Mouse (Mus musculus) liver, embryonic 14 days (tissue): ENCODE measurements around the gene Ell3. TPM values are rescaled to one million over a fixed set of nuclear protein-coding genes. Genes with fewer than 3 reads are reported as not detected.

Experiments
- polyA plus RNA-seq: library from polyadenylated mRNA; depleted of rRNA; stranded (reverse); fragments of >200 nt; gene quantifications from 2 replicates; pipeline ENCODE4 v1.2.3, GENCODE M21; 2012; rRNA removed

The Ell3 gene
- polyA plus RNA-seq = 1.0 and 1.3 TPM in 2 replicates

DNA sequence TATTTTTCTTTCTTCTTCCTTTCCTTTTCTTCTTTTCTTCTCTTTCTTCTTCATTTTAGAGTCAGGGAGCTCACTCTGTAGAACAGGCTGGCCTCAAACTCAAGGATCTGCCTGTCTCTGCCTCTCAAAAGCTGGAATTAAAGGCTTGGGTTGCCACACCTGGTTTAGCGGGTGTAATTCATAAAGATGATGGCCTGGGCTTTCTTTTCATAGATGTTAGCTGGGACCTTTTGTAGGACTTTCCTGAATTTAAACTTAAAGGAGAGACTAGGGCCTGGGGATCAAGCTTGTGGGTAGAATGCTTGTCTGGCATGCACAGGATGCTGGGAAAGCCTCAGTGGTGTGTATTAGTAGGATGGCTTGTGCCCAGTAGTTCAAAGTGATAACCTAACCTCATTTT, at the start of gene Ell3:
TSS of gene Ell3 (minus strand) at position 101 of the 400 bp plus-strand sequence.

DNA sequence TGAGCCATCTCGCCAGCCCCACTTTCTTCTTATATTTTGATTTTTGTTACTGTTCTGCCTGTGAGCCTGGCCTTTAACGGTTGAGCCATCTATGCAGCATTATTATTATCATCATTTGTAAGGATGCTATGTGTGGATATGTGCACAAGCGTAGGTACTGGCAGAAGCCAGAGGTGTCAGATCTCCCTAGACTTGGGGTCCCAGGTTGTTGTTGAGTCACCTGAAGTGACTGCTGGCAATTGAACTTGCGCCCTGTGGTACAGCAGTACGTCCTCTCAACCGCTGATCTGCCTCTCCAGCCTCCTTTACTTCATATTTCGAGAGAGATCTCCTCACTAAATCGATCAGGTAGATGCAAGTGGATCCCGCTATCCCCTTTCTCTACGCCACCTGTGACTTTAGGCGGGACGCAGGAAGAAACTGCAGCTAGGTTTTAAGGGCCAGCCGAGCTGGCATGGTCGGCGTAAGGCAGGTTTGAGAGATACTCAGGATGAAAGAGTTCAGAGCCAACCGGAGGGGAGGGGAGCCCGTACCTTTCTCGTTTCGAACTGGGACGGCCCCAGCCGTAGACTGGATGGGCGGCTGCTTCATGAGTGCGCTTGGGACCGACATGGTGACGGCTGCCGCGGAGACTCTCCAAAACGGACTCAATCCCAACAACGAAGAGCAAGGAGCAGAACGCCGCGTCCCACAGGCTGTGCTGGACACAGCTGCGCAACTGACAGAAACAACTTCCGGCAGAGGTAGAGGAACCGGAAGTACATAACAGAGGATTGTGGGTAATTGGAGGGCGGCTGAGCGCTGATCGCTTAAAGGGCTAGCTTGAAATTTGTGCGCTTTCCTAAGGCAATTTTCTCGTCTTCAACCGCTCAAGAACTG, 29.5 kb upstream of the Ell3 start, which contains the start of gene Mfap1b:
TSS of gene Mfap1b (minus strand) at position 767 of the 879 bp plus-strand sequence.

DNA sequence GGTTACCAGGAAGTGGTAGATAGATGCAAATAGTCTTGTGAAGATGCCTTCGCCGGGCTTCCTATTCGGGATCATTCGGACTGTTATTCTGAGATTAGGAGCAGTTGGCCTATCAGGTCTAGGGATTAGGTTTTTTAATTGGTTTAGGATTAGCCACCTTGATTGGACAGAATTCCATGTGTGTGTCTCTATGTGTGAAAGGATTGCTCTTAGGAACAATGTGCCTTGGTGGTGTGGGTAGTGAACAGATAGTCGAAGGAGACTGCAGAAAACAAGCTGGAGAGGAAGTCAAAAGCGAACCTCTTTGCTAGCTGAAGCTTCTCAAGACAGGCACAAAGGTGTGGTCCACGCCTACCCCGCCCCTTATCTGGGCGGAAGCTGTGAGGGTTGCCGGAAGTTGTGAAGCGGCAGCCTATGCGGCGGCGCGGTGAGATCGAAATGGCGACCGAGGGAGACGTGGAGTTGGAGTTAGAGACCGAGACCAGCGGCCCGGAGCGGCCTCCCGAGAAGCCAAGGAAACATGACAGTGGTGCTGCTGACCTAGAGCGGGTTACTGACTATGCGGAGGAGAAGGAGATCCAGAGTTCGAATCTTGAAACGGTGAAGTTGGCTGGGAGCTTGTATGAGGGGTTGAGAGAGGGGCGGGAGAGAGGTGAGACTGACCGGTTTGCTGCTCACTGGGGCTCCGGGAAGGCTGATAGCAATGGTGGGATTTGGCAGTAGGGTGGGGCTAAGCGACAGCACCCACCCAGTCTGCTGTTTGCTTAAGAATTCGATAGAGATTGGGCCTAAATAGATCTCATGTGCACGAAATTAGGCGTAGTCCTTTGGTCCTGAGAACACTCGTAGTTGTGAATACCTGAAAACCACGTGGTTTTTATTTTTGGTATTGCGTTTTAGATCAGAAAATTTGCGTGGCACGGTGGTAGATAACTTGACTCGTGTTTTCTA, 12.9 kb upstream of the Ell3 start, which contains the start of gene Serinc4:
TSS of gene Serinc4 (minus strand) at position 90 of the 951 bp plus-strand sequence.

DNA sequence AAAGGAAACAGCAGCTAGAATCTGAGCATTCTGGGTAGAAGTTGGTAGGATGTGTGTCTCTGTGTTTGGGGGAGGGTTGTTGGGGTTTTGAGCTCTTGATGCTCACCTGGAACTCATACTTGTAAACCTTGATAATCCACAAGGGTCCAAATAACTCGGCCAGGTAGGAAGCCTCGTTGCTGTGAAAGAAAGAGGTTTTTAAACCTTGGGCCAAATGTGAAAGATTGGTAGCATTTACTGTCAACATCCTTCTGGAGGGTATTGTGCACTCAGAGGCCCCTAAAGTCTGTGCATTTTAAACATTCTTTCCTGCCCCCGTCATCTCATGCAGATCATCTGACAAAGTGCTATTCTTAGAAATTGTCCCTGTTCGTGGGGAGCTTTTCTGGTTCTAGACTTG, 8.9 kb upstream of the Ell3 start, which contains the start of gene Hypk:
TSS of gene Hypk (plus strand) at position 301 of the 400 bp plus-strand sequence.

GRCm38 (mm10) chr2:121448739-121449535, 4.9 kb upstream of the Ell3 start, which contains the start of gene Serf2:
Gene Serf2 (plus strand): TSS chr2:121449195.

GRCm38 (mm10) chr2:121413387-121414042, 30.6 kb downstream of the Ell3 start, which contains the start of the genes Pdia3 and Catsper2:
Gene Pdia3 (plus strand): TSS chr2:121413775.
Gene Catsper2 (minus strand): TSS chr2:121413792.

Other genes starting within 250 kb of the Ell3 start
- gene Trp53bp1, start 172.9 kb downstream of the Ell3 start, polyA plus RNA-seq = 18.5 and 20.7 TPM in 2 replicates
- gene Map1a, start 154.7 kb downstream of the Ell3 start, polyA plus RNA-seq = 0.07 and 0.08 TPM in 2 replicates
- 4.3 and 4.7 TPM in 2 replicates for gene Ppip5k1, start 88.9 kb downstream of the Ell3 start, polyA plus RNA-seq
- gene Ckmt1, start 86.6 kb downstream of the Ell3 start, polyA plus RNA-seq = 0.03 TPM in 1 of 2 replicates, not detected in the other
- not detected in 2 replicates for gene Strc, start 57.1 kb downstream of the Ell3 start, polyA plus RNA-seq
- 106 and 117 TPM in 2 replicates for gene Pdia3, start 30.5 kb downstream of the Ell3 start, polyA plus RNA-seq
- 0.58 and 0.63 TPM in 2 replicates for gene Catsper2, start 30.5 kb downstream of the Ell3 start, polyA plus RNA-seq
- 356 and 369 TPM in 2 replicates for gene Serf2, start 4.9 kb upstream of the Ell3 start, polyA plus RNA-seq
- 34.0 and 34.2 TPM in 2 replicates for gene Hypk, start 9.0 kb upstream of the Ell3 start, polyA plus RNA-seq
- gene Serinc4, start 12.5 kb upstream of the Ell3 start, polyA plus RNA-seq = 0.17 and 0.23 TPM in 2 replicates
- 9.9 and 10.2 TPM in 2 replicates for gene Mfap1b, start 29.8 kb upstream of the Ell3 start, polyA plus RNA-seq
- gene Mfap1a, start 62.4 kb upstream of the Ell3 start, polyA plus RNA-seq = 7.1 and 7.7 TPM in 2 replicates
- gene Wdr76, start 62.4 kb upstream of the Ell3 start, polyA plus RNA-seq = 11.9 and 14.1 TPM in 2 replicates